Mouse (Mus musculus) monocyte, adult 5-6 weeks (primary cell): Measurements from ENCODE around the gene Gm10408. TPM values are rescaled to one million over a fixed set of nuclear protein-coding genes. Genes with fewer than 3 reads are reported as not detected.
"Not testable (repeated sequence)": the region's sequence is repeated elsewhere in the genome, so short reads cannot be mapped to it uniquely, and the experiment has no call there.

Experiments
- ATAC-seq: fragments of 153-309, 156-312 bp; replicated peaks from 2 replicates; pipeline ENCODE4 v1.8.0; 2017; ENCODE audit warnings: mild to moderate bottlenecking; ENCODE audit not compliant: low TSS enrichment, insufficient number of reproducible peaks, severe bottlenecking, poor library complexity, low FRiP score
- total RNA-seq: library from RNA; stranded (forward); fragments of 200-1000, 200-491, 200-594 nt; gene quantifications from 3 replicates; pipeline ENCODE4 v1.2.3, GENCODE M21; 2017

Gm10408 gene
- total RNA-seq: not detected in 3 replicates

- ATAC-seq: not testable (repeated sequence)
These were observed at the start of gene Gm10408 for GRCm38 (mm10) chr14:3449079-3449478. Gene Gm10408 (plus strand): TSS chr14:3449379.

GRCm38 (mm10) chr14:3412314-3412713 is 36.9 kb upstream of the Gm10408 start, which contains the start of gene Gm10409:
Gene Gm10409 (plus strand): TSS chr14:3412614.
- ATAC-seq: not testable (repeated sequence)

- not testable (repeated sequence) for ATAC-seq
These were observed 21.4 kb upstream of the Gm10408 start, which contains the start of gene Gm3005 for GRCm38 (mm10) chr14:3427803-3428202. Gene Gm3005 (plus strand): TSS chr14:3428103.

Other genes with a start within 250 kb of the Gm10408 start
- not detected in 3 replicates for gene D830030K20Rik, start 240.9 kb upstream of the Gm10408 start, total RNA-seq
- gene Gm2956, start 116.8 kb upstream of the Gm10408 start, total RNA-seq: not detected in 3 replicates
- gene Gm10413, start 54.3 kb upstream of the Gm10408 start, total RNA-seq: not detected in 3 replicates
- gene Gm10409, start 36.8 kb upstream of the Gm10408 start, total RNA-seq: not detected in 3 replicates
- gene Gm3005, start 21.3 kb upstream of the Gm10408 start, total RNA-seq: not detected in 3 replicates
- not detected in 3 replicates for gene Gm3012, start 185.1 kb downstream of the Gm10408 start, total RNA-seq
- not detected in 3 replicates for gene Gm3020, start 202.7 kb downstream of the Gm10408 start, total RNA-seq
- gene Gm3043, start 239.4 kb downstream of the Gm10408 start, total RNA-seq: not detected in 3 replicates